Mouse (Mus musculus) erythroblast, embryonic 14.5 days (primary cell): ENCODE data around the gene Agpat4.

ENCODE experiments used
- GATA1 ChIP-seq: IDR thresholded peaks from 2 replicates; pipeline ENCODE4 v1.6.1; 2012; ENCODE audit warnings: low read length, inconsistent platforms, mixed read lengths
- TAL1 ChIP-seq: IDR thresholded peaks from 3 replicates; pipeline ENCODE4 v1.6.1; 2012; ENCODE audit warnings: low read length, inconsistent platforms, mixed read lengths

GRCm38 (mm10) chr17:12261376-12261775, 142.9 kb downstream of the Agpat4 start:
- TF ChIP-seq TAL1 = no peak
- TF ChIP-seq GATA1 = no peak
